Mouse (Mus musculus) right cerebral cortex, postnatal 4 days (tissue): ENCODE measurements at regions not wholly inside any gene's neighbourhood (a gene's known extent, or its start where the extent isn't known, plus 50 kb on each side); places are given as distances from the start of the nearest gene placed in this dataset.

Experiments
- DNase-seq: peaks from one replicate; pipeline ENCODE4 v3.0.0-alpha.2; 2022

DNA sequence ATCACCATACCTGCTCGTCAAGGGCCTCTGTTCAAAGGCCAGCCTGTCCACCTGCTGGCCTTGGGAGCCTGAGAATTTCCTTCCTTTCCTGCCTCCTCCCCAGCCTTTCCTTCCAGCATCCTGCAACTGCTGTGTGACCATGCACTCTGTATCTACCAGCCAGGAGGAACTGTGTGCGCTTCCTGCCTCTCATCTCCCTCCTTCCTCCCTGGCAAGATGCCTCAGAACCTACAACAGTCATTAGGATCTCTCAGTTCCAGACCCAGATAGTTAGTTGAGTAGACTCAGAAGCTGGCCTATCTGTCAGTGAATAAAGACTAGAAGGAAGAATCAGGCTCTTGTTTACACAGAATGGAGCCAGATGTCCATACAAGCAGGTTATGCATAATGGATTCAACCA is 183.8 kb upstream of the Ntf3 start:
- DNase-seq: no peak

DNA sequence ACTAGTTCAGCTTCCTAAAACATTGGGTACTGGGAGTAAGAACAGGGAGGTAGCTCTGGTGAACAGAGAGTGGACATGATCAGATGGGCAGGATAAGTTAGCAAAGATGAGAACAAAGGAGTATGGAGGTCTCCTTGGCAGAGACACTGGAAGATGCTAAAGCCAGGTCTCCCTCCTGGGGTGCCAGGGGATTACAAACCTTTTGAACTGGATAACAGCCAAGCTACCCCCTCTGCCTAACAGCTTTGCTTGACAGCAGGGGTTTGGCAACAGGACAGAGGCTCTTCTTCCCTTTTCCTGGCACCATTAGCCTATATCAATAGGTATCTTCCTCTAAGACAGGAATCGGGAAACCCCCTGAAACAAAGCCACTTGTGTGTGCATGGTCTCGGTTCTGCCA is 183.2 kb upstream of the Ntf3 start:
- no peak for DNase-seq

DNA sequence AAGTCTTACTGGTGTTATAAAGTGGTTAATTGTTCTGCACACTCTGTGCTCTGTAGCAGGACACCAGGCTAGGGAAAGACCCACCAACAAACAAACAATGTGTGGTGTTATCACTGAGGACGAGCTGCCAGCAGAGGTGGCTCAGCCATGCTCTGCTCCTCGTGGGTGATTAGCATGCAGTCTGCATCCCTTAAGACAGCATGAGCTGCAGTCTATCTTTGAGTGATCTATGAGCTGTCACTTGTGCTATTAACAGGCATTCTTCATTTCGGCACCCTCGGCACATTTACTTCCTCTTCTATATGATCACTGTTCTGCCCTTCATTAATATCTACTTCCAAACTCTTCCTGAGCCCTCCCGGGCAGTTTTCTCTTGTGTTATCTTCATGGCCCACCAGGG is 178.5 kb upstream of the Ntf3 start:
- no peak for DNase-seq

DNA sequence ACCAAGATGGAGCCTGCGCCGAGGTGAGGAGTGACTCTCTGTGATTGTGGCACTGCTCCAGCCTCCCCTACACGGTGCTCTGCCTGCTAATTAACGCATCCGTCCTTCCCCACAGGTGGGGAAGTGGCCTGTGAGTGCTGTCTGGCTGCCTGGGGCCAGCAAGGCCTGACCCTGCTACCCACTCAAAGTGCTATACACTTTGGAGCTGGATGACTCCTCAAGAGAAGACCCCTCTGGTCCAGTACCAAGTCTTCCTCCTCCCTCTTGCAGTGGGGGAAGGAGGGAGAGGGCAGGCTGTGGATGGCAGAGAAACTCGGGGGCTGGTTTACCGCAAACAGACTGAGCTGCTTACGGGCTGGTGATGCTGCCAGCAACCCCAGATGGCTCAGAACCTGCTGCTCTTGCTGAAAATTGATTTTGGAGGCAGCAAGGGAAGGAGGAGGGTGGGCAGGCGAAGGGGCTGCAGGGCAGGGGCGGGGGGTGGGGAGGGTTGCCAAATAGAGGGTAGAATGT is 173.4 kb upstream of the Ntf3 start:
- peak; percentile 50 for DNase-seq

DNA sequence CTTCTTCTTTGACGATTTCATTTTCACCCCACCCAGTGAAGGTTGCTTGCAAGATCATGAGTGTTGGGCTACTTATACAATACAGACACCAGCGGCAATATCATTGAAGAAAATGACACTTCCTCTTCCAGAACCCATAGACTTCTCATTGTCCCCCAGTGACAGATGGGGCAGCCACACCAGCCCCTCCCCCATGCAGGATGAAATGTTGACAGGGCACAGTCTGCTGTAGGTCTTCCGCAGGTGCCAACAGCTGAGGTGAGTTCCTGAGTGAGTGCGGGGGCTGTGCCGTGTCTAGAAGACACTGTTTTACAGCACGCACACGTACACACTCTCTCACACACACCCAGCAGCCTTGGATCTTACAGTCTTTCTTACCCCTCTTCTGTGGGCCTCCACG is 171.0 kb upstream of the Ntf3 start:
- no peak for DNase-seq

DNA sequence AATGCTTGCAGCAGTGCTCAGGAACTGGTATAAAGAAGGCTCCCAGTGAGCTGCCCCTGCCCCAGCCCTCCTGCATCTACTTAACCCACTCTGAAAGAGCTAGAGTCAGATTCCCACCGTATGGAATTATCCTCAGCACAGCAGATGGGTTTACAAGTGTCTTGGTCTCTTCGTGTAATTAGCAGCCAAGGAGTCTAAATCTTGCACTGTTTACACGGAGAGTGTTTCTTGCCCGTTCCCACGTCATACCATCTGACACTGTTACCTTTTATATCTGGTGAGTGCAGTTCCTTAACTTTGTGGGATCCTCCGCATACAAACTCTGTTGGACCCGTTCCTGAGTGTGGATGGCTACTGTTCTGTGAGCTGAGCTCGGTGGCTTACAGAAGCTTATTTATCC is 167.5 kb upstream of the Ntf3 start:
- DNase-seq: peak; percentile 6

DNA sequence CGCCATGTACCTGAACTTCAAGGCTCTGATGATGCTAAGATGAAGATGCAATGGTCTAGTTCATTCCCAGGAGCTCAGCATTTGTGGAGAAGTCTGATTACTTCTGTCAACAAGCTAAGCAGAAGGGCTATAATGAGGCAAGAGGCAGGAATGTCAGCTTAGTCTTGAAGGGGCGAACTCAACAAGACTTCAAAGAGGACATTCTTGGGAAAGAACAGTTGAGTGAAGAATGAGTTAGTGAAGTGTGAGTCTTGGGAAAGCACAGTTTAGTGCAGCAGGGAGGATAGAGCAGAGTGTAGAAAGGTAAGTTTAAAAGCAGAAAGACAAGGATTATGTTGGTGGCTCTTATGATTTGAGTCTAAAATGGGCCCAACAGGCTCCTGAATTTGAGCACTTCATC is 160.5 kb upstream of the Ntf3 start:
- no peak for DNase-seq

DNA sequence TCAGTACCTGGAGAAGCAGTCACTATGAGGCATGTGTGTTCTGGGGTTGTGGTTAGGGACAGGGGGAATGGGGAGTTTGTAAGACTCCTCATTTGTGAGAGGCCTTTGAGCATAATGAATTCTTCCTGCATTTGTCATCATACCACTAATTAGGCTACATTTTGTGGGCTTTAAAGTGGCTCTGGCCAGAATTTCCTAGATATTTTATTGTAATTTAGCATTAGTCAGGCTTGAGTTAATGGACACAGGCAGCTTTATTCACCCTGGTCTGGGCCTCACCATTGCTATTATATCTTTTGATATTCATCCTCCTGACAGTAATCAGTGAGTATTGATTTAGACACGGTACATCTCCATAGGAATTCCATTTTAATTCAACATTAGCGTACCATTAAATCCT is 151.8 kb upstream of the Ntf3 start:
- DNase-seq: no peak

DNA sequence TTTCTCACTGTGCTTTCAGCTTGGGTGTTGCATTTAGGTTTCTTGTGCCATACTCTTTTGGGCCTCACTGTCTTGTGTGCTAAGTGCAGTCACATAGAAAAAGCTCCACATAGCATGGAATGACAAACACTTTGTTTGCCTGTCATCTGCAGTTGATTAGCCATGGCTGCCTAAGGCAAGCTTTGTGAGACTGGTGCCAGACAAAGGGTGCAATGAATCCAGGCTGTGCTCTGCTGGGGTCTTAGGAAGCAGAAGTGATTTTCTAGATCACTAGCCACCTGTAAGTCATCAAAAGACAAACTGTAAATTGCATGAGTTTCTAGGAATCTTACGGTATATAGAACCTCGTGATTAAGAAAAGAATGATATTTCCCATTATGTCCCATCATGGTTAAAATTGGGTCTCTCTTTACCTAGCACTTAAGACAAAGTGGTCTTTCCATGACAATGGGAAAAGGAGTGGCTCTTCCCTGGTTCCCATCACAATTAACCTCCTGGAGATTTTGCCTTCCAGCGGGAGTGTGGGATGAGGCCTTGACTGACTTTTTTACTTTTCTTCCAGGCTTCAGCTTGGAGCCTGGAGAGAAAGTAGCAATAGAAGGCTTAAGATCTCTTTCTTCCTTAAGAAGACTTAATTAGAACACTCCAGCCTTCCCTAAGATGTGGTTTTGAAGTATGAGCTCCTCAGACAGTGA is 144.2 kb upstream of the Ntf3 start:
- DNase-seq: no peak

DNA sequence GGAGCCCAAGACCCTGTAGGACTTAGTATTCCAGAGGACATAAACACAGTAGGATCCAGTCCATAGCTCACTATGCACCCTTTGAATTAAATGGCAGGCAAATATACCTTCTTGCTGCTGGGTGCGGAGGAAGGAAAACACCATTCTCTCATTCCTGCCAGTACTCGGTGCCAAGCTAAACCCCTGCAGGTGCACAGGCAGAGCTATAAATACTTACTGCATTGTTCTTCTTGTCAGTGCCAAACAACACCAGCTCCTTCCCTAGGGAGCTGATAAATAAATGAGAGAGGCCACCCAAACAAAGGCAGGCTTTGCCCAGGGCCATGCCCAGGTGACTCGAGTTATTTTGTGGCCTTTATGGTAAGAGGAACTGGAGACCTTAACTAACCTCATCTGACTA is 136.4 kb upstream of the Ntf3 start:
- DNase-seq: no peak

DNA sequence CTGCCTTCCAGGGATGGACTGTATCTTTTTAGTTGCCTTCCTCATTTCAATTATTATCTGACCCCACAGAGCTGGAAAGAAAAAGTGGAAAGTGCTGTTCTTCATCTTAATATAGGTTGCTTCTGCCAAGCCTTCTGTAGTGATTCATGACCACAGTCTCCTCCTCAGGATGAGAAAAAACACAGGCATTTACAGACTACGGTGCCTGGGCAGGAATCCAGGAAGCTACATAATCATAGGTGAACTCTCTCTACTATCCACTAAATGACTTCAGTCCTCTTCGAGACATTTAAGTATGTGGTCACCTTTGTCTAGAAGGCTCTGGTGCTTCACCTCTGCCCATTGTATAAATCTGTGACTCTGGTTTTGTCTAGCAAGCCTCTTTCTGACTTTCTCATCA is 124.9 kb upstream of the Ntf3 start:
- DNase-seq: no peak

DNA sequence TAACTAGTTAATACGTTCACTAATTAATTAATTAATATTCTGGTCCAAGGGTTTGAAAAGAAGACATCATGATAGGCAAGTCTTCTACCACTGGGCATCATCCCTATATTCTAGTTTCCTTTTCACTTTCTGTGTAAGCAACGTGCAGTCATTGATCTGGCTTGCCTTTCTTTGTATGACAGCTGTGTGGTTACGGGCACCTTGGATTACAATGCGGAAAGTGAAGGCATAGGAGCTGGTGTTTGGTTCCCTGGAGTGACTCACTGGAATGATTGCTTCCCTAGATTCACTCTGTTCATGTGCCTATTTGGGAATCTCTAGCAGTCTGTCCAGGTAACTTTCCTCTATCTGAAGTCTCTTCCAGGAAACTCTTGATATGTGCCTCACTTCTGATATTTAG is 120.5 kb upstream of the Ntf3 start:
- DNase-seq: no peak

DNA sequence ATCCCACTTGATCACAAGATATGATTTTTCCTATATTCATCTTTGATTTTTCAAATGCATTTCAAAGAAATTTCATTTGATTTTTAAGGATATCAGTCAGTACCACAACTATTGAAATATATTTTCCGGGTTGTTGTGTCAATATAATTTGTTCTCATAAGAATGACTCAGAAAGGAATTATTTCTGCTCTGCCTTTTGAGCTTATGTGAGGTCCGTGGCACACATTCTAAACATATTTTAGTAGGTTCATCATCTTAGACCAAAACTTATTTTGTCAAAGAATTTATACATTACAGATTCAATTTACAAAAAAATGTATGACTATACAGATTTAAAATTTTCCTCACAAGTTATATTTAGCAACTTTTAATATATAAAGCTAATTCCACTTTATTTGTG is 119.5 kb upstream of the Ntf3 start:
- DNase-seq: no peak

DNA sequence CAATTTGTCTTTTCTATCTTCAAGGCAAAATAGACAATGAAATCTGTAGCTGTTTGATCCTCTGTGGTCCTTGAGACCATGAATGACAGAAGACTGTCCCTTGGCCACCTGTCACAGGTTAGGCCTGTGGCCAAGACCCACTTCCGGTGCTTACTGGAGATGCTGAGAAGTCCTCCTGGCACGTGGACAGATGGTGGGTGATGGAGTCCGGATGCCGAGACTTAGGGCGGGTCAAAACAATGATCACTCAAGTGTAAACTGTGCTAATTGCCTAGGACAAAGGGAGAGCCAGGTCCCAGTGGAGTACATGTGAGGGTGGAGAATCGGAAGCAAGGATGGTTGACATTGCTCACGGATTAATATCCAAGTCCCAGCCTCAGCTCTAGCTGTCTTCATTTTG is 117.7 kb upstream of the Ntf3 start:
- no peak for DNase-seq

DNA sequence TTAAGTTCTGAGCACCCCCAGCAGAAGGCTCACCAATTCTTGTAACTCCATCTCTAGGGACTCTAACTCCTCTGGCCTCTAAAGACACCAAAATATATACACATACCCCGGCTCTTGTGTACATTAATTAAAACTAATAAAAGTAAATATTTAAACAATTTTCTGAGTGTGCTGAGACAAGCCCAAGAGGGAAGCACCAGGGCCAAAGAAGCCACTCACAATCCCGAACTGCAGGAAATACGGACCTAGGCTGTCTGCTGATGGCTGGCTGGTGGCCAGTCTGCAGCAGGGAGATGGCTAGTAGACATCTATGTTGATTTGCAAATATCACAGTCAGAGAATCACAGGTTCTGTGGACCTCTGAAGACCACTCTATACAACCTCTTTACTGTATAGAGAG is 113.6 kb upstream of the Ntf3 start:
- DNase-seq: no peak

DNA sequence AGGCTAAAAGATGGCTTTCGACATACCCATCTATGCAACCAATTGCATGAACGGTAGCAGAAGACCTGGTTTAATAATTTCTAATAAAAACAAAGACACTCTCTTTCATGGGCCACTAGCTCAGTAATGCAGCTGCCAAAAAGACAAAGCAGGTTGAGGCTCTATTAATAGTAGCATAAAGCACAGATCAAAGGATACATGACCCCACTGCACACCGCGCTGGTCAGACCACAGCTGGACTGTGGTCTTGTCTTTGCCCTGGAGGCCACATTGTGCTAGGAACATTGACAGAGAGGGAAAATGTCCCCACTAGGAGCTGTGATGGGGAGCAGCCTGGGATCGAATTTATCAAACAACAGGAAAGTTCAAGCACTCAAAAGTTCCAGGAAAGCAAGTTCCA is 79.3 kb upstream of the Ntf3 start:
- no peak for DNase-seq

DNA sequence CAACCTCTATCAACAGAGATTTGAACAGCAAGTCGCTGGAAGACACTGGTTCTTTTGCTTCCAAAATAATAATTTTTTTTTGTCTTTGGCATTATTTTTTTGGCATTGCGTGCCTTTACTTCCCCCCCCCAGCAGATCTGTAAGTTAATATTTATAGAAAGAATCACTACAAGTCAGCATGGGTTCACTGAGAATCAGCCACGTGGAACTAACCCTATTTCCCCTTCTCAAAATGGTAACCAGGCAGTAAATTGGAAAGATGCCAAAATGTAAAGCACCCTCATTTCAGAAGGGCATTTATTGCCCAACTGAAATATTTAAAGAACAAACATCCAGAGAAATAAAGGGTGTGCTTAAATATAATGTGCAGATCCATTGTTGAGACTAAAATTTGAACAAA is 78.7 kb upstream of the Ntf3 start:
- no peak for DNase-seq

DNA sequence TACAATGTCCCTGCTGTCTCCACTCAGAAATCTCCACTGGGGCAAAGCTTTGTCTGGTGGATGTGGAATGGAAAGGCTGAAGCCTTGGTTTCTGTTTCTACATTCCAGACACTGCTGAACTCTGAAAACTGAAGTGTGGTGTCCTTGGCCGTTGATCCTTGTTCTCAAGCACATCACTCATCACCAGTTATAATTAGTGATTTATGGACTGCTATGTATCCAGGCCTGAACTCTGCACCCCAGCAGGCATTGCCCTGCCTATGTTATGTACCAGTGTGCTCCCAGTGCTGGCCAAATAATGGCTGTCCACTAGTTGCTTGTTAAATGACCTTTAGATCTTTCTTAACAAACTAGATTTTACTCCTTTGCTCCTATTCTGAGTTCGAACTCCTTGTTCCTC is 75.6 kb upstream of the Ntf3 start:
- no peak for DNase-seq

DNA sequence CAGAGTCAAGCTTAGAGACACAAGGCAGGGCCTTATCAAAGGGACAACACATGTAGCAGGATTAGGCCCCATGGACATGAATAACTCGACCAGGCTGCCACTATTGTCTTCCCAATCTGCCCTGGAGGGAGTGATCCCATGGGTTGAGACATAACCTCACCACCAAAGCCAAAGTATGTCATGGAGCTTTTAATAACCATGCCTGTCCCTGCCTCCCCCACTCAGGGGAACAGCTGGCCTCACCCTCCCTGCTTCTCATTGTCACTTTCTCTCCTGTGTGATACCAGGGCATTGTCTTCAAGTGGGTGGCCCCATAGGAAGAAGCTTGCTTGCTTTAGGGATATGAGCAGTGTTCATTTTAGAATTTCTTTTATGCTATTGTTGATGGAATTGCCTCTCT is 73.5 kb upstream of the Ntf3 start:
- no peak for DNase-seq
